Mouse (Mus musculus): ENCODE results near the gene Tbx1. TPM values are rescaled to one million over a fixed set of nuclear protein-coding genes. Genes with fewer than 3 reads are reported as not detected.

The Tbx1 gene
- polyA plus RNA-seq (2012; rRNA removed), result 2.8 and 2.9 TPM in 2 replicates

DNA sequence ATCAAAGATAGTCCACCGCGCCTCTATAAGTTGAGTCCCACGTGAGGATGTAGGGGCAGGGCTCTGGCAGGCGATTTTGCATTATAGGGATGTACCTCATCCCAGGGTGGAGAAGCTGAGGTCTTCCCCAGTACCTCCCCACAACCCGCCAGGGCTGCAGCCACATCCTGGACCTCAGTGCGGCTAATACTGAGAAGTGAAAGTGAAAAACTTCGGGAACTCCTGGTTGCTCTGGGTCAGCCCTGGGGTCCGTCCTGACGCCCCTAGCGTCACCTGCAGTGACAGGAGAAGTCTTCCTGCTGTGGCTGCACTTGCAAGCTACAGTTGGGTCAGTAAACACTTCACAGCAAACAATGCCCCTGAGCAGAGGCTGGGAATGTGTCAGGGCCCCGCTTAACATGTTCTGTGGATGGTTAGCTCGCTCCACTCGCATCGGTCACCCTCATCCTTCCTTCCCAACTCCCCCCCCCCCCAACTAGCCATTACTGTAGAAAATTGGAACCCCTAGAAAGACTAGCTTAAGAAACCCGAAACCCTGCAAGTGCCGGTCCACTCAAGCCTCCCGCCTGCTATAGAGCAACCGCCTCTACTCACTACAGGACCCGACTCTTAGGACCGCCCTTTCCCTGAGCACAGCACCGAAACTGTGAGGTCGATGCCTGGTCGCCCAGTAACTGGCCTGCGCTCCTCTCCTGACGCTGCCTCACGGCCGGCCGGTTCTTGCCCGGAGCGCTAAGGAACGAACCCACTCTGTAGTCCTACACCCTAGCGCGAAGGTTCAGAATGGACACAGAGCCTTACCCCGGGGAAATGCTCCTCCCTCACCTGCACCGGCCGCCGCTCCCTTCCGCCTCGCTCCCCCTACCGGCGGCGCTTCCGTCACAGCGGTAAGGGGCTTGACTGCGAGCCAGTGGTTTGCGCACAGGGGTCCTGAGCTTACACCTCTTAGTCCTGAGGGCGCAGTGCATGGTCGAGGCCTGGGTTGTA, at the start of gene Tbx1:
Gene Tbx1, minus strand, starts transcription at position 868 of the 987 bp plus-strand sequence.
- DNase-seq (ENCODE audit: extremely low spot score in 1 of 2, low spot score in 1 of 2), result no peak

DNA sequence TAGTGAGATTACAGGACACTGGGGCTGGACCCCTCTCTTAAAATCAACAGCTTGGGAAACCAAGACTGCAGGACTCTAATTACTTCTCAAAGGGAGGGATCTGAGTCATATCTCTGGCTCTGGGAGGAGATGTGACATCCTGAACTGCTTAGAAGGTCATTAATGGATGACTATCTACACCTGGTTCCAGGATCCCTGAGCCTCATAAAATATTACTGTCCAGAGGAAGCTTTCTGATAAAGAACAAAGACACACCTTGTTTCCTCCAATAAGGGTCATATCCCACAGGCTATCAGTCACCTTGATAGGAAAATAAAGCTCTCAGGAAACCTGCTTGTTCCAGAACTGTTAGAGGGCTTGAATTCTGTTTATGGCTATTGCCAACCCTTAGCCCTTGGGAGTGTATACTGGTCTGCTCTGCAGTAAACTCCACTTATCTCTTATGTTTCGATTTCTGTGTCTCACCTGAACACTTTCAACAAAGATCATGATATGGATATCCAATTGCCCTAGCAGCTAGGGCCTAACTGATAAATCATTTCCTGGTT, 49.0 kb upstream of the Tbx1 start:
- no peak for DNase-seq (ENCODE audit: extremely low spot score in 1 of 2, low spot score in 1 of 2)

DNA sequence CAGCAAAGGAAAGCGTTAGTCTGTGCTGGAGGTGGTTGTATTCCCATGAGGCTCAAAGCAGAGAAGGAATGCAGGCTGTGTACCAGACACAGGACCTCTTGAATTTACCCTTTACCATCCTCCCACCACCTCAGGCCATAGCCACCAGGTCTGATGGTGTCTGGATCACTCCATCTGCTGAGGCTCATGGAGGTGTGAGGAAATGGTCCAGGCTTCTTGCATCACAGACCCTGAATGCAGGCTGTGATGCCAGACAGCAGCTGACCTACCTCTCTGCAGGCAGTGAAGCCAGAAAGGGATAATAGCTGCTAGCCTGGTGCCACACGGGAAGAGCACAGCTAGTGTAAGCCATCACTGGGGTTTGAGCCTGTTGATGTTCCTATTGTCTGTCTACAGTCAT, 47.9 kb upstream of the Tbx1 start:
- DNase-seq (ENCODE audit: extremely low spot score in 1 of 2, low spot score in 1 of 2), result no peak

DNA sequence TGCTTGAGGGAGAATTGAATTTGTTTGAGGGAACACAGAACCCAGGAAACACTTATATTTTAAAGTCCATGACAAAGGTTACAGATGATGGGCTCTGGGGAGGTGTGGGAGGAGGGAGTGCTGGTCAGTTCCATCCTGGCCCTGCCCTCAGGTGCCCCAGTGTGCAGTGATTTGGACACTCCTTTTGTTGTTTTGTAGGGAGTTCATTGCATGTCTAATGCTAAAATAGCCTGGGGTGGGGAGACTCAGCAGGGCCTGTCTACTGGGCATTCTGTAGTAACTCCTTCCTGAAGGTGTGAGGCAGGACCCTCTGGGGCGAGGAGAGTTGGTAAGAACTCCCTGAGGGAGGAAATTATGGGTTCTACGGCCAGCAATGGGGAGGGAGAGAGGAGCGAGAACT, 46.3 kb upstream of the Tbx1 start:
- DNase-seq (ENCODE audit: extremely low spot score in 1 of 2, low spot score in 1 of 2), result no peak

DNA sequence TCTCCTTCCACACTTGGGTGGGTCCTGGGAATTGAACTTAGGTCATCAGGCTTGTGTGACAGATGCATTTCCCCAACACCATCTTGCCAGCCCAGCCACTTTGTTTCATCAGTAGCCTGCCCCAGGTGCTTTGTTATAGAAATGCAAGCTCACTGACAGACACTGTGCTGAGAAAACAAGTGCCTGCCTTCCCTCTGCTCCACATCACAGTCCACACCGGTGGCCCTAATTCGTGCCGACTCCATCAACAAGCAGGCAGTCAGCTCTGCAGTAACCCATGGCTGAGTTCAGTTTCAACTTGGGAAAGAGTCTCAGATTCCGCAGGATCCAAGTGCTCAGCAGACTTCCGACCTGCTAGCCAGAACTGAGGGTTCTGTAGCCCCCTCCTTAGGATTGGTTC, 45.9 kb upstream of the Tbx1 start:
- DNase-seq (ENCODE audit: extremely low spot score in 1 of 2, low spot score in 1 of 2), result no peak

DNA sequence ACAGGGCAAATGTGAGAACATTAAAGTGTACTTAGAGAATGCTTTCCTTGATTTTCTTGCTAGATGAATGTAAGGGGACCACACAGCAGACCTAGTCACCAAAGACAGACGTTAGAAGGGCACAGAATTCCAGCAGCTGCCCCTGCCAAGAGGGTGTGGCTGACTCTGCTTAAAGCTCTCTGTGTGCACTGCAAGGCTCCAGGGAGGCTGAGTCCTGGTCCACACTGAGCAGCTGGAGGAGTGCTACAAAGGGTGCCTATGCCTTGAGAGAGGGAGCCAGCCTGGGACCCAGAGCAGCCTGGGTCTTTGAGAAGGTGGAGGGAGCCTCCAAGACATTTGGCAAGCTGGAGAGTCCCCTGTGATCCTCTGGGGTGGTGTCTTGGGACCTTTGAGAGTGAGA, 42.9 kb upstream of the Tbx1 start:
- DNase-seq (ENCODE audit: extremely low spot score in 1 of 2, low spot score in 1 of 2), result no peak

DNA sequence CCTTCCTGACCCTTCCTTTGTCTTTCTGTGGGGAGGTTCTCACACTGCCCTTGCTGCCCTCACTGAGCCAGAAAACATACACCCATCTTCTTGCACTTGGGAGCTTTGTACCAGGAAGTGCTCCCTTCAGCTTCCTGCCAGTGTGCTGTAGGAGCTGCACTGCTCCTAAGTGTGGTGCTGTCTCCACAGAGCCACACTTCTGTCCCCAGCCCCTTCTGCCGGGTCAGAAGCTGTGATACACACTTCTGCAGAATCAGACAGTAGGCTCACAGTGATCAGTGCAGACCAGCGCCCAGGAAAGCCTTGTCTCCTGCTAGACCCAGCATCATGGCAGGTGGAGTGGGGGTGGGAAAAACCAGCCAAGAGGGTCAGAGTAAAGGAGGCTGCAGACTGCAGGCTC, 42.3 kb upstream of the Tbx1 start:
- no peak for DNase-seq (ENCODE audit: extremely low spot score in 1 of 2, low spot score in 1 of 2)

DNA sequence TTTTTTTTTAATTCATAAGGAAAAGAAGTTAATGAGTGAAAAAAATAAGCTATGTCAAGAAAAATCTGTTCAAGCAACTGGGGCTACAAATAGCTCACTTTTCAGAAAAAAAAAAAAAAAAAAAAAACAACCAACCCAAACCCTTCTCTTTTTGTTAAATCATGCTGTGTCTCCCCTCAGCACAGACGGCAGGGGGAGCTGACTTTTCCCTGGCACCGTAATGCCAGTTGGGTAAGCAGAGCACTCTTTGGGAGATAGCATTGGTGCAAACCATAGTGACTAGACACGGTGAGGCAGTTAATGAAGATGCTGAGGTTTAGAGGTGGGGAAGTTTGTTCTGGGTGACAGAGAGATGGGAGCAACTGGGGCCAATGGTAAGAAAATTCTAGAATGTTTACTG, 41.6 kb upstream of the Tbx1 start:
- peak in 1 of 2 experiments; percentile 56 for DNase-seq (ENCODE audit: extremely low spot score in 1 of 2, low spot score in 1 of 2)

DNA sequence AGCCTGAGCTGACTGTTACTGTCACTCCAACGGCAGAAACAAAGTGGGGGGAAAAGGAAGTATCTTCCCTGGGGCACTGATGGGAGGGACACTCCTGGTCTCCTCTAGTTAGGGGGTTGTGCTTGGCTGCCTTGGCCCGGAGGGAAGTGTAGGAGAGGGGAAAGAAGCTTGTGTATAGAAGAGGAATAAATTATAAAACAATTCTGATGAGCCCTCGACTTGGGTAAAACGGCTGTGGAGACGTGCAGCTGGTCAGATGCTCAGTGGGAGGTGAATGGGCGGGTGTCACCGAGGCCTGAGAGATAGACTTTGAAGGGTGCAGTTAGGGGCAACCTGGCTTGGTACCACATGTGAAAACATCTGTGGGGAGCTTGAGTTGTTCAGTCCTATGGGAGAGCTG, 40.7 kb upstream of the Tbx1 start:
- no peak for DNase-seq (ENCODE audit: extremely low spot score in 1 of 2, low spot score in 1 of 2)

DNA sequence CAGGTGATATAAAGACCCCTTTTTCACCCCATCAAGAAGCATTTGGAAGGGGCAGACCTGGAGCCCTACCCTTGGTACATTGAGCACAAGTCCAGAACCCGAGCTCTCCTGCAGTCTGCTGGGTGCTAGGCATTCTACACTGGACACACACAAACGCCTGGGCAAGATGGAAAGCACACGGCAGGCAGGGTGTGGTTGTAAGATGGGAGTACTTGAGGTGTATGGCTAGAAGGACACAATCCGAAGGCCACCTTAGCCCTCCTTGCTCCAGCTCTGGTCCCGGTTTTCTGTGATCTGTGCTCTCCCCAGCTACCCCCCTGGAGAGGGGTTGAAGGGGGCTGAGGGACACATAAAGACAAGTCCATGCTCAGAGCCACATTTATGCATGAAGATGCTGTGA, 39.8 kb upstream of the Tbx1 start:
- no peak for DNase-seq (ENCODE audit: extremely low spot score in 1 of 2, low spot score in 1 of 2)

DNA sequence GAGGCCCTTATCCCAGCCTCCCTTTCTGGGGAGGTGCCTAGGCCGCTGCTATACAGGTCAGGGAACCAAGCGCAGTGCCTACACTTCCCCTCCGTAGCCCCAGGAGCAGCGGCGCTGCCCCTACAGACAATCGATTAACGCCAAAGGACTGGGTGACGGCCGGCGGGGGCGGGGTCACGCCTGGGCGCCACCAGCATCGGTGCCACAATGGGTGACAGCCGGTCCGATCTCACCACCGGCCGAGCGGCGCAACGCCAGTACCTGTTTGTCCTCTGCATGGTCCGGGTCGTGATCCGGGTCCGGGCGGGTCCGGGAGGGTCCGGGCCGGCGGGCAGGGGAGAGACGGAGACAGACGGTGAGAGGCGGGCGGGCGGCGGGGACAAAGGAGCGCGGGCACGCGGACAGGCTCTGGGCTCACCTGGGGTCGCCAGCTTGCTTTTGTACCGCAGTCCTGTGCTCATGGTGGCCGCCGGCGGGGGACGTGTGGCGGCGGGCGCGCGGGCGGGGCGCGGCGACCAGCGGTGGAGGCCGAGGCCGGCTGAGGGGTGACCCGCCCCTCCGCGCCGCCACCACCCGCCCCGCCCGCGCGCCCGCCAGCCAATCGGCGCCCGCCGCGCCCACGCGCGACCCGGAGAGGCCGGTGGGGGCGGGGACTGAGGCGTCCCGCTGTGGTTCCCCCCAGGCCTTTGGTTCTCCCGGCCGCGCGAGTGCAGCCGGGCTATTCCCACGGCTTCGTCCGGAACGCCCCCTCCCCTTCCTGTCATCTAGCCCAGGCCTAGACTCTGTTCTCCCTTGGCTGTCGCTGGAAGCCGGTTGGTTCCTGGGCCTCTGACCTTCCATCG, 39.1 kb upstream of the Tbx1 start, which contains the start of gene Sept5:
Gene Sept5, minus strand, starts transcription at position 565 of the 842 bp plus-strand sequence.
- DNase-seq (ENCODE audit: extremely low spot score in 1 of 2, low spot score in 1 of 2), result peak in 1 of 2 experiments; percentile 72

DNA sequence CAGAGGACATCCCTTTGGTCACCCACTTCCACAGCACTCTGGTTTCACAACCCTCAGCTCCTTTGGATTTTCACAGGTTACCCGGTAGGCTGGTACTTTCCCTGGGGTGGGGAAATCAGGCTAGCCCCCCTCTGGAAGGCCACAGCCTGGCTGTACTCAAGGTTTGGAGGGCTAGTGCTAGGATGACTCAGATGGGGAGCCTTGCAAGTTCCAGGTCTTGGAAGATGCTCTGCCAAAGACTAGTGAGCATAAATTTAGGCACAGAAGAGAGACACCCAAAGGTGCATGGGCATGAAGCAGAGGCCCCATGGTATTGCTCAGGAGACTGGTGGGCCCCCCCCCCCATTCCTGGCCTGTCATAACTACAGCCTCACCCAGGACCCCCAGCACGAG, 38.5 kb upstream of the Tbx1 start:
- peak in 1 of 2 experiments; percentile 18 for DNase-seq (ENCODE audit: extremely low spot score in 1 of 2, low spot score in 1 of 2)

DNA sequence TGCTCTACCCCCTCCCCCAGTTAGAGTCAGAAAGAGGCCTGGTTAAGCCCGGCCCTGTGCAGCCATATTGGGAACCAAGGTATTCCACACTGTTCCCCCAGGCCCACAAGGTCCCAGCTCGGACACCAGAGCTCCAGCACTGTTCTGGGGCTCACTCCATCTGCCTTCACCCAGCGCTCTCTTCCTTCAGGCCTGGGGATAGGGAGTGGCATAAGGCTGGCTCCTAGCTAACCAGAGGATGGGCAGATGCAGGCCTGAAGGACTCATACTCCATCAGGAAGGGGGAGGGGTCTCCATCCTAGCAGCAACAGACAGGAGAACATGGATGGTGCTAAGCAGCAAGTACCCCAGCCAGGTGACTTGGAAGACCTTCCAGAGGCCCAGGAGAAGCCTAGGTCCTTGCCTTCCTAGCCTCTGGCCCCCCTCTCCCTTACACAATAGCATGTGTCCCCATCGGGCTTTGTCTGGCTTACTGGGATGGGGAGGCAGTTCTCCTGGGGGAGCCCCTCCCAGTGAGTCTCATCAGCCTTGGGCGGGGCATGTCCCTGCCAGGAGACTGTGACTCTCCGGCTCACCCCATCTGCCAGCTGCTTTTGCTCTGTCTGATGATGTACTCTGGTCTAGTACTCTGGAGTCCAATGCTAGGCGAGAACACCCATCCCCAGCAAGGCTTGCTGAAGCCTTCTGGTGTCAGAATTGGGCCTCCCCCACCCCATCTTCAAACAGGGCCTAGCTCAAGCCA, 37.9 kb upstream of the Tbx1 start:
- DNase-seq (ENCODE audit: extremely low spot score in 1 of 2, low spot score in 1 of 2), result peak in 1 of 2 experiments; percentile 54

DNA sequence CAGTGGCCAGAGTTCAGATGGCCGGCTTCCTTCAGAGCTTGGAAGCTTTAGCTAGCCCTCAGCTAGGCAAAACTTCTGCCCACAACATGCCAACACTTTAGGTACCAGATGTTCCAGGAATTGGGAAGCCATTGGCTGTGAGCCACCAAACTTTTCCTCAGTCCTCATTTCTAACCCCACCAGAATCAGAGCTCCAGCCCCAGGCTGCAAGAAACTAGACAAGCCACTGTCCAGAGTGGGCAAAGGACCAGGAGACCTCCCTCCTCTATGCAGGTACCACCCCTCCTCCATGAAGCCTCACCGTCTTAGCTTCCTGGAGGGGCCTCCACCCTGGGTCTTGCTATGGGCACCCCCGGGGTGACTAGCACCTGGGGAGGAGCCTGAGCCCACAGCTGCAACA, 36.7 kb upstream of the Tbx1 start:
- peak in 1 of 2 experiments; percentile 13 for DNase-seq (ENCODE audit: extremely low spot score in 1 of 2, low spot score in 1 of 2)

DNA sequence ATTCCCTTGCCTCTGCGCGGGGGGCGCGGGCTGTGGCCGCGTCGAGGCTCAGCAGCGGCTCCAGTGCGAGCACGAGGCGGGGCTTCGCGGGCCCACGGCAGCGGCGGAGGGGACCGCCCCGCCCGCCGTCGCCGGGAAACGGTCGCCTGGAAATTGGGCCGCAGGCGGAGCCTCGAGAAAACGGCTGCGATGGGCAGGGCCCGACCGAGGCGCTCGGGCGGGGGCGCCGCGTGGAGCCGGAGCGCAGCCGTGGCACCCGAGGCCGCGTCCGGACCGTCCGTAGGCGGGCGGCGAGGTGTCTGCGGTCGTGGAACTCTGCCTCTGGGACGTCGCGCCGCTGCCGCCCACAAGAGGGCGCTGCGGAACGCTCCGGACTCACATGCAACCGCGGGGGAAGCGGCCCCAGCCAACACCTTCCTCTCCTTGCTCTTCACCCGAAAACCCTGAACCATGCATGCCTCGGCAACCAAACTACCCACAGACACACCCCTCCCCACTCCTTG, 36.0 kb upstream of the Tbx1 start, which contains the start of gene Gm49601:
Gene Gm49601, minus strand, starts transcription at position 52 of the 503 bp plus-strand sequence.
- peak; percentile 68 to 87 for DNase-seq (ENCODE audit: extremely low spot score in 1 of 2, low spot score in 1 of 2)

DNA sequence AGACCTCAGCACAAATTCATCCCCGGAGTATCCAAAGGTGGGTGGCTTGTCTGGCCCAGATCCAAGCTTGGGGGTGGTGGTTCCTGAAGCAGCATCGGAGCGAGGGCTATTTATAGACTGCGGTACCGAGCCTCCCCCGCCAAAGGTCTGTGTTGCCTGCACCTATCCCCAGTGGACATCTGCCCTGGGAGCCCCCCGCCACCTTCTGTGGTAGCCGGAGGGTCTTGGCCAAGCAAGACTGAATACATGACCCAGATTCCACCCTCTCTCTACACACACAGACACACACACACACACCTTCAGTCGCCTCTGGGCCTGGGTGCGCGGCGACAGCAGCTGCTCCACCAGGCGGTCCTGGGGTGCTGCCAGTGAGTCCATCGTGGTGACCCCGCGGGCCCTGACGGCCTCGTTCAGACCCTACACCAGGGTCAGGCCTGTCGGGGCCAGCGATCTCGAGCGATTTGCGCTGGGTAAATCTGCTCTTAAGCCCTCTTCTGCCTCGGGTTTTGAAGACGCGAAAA, 35.4 kb upstream of the Tbx1 start:
- peak; percentile 80 to 88 for DNase-seq (ENCODE audit: extremely low spot score in 1 of 2, low spot score in 1 of 2)

DNA sequence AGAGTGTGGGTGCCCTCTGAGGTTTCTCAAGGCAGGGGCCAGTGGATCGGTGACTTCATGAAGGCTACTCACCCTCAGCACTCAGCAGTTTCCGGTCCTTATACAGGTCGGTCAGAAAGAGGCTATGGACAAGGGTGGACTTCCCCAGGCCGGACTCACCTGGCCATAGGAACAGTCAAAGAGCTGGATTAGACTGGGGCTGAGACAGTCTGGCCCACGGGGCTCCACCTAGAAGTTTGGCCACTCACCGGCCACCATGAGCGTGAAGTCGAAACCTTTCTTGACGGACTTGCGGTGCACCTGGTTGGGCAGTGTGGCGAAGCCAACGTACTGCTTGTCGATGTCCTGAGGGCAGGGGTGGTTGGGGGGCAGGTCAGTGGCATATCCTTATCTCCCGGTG, 34.6 kb upstream of the Tbx1 start:
- no peak for DNase-seq (ENCODE audit: extremely low spot score in 1 of 2, low spot score in 1 of 2)

DNA sequence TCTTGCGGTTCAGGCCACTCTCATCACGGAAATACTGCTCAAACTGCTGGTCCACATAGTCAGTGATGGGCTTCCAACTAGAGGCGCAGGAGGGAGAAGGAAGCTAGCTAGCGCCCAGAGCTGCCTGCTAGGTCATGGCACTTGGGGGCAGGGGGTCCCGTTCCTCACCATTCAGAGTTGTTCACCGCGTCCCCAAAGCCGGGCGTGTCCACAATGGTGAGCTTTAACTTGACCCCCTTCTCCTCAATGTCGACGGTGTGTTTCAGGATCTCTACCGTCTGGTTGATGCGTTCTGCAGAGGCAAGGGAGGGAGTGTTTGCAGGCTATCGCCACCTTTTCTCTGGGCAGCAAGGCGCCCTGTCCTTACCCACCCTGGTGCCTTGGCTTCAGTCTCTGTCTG, 34.2 kb upstream of the Tbx1 start:
- peak in 1 of 2 experiments; percentile 23 for DNase-seq (ENCODE audit: extremely low spot score in 1 of 2, low spot score in 1 of 2)

DNA sequence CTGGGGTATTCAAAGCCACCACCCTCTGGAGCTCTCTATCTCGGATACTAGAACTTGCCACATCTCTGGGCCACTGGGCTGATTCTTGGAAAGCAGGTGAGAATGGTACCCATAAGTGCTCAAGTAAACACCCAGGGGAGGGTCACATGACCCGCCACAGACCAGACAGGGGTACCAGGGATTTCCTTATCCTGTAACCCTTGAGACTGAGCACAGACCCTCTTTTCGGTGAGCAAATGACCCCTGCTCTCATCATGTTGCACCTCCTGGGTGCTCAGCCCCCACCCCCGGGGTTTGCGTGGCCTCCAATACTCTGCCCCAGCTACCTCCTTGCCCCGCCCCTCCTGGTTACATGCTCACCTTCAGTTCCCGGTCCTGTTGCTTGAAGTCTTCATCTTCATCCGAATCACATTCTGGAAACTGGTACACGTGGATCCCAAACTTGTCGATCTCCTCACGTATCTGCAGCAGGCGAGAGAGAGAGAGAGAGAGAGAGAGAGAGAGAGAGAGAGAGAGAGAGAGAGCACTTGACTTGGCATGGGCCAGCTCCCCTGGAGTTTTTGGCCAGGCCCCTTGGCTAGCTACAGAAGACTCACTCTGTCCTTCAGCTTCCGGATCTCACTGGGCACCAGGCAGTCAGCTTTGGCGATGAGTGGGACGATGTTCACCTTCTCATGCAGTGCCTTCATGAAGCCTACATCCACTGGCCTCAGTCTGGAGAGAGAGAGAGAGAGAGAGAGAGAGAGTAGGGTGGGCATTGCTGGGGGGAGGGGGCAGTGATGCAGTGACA, 33.5 kb upstream of the Tbx1 start:
- DNase-seq (ENCODE audit: extremely low spot score in 1 of 2, low spot score in 1 of 2), result peak in 1 of 2 experiments; percentile 36

Data from frontal cortex, adult 2 months (tissue).